In the genomic region with DNA sequence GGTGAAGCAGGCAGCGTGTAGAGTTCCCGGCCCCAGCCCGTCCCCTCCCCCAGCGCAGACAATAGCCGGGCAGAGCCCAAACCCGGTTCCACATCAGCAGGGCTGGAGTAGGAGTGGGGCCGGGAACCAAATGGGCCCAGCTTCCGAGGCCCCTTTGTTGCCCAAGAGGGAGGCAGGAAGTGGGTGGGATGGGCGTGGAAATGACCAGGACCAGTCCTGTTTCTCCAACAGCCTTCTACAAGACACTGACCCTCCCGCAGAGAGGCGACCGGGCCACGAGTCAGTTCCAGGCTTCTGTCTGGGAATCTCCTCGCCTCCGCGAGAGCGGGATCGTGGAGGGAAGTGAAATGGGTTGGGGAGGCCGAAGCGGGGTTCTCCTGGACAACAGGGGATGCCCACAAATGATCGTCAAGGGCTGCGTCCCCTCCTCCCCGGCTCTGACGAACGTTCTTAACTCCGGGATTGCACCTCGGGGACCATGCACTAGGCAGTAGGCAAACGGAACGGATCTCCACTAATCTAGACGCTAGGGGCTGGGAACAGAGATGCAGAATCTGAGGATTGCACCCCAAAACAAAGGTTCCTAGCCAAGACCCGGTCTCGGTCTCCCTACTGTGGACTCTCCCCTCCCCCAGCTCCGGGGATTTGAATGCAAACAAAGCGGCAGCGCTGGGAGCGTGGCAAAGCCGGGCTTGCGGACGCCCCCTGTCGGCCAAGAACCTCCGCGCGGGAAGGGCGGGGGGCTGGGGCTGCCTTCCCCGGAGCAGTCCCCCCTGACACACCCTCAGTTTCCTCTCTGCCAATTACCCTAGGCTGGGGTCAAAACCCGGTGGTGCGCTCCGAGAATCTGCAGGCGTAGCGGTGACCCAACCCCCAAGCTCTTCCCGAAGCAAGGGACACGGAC, we compare ENCODE assay signal across 8 mouse cellular contexts. TPM values are rescaled to one million over a fixed set of nuclear protein-coding genes. Genes with fewer than 3 reads are reported as not detected.
A peak's percentile ranks its signal among the peaks of the same experiment; 100 is the strongest.
DNase-seq lines count a peak whose midpoint lies in the region; ATAC-seq and TF ChIP-seq lines count a peak whose summit lies in the region.

No protein-coding gene starts in this region.

- intact Hi-C loops in left cerebral cortex, postnatal 14 days (cut with DNase I): no loop called here

- peak overlapping the region; percentile 87 for H3K4me2 ChIP-seq in intestine, embryonic 14.5 days (ENCODE audit: low read length)

- DNase-seq in ZHBTc4 (ENCODE audit: low read depth, low spot score): peak; percentile 93
- peak; percentile 89 for DNase-seq in gastrocnemius, postnatal 25 days
- DNase-seq in intestine, embryonic 14.5 days (ENCODE audit: low spot score): peak; percentile 99
- peak; percentile 94 for DNase-seq in left cerebral cortex, postnatal 14 days (ENCODE audit: low spot score in 2 of 2)
- peak; percentile 79 to 87 for DNase-seq in right cerebral cortex, postnatal 36 days (ENCODE audit: low spot score in 2 of 2)
- peak; percentile 92 to 97 for DNase-seq in urinary bladder, postnatal 4 days (ENCODE audit: low spot score in 2 of 2)

- H3K4me1 ChIP-seq in cortical plate, adult 2 months (ENCODE audit: control insufficient read depth, insufficient read depth, low read length): peaks cover 4% of the 10 kb centered on the region; the same call in 1 of the 2 replicates
- peaks cover 32% of the 10 kb centered on the region for H3K4me1 ChIP-seq in intestine, embryonic 14.5 days (replicated peaks; ENCODE audit: control insufficient read depth, insufficient read depth, low read length)

- WGBS in intestine, embryonic 14.5 days: under 1% methylated on average over 51 of the region's 52 CpGs

- peak; percentile 56 for TF ChIP-seq CTCF in cortical plate, adult 2 months (IDR thresholded peaks at IDR 0.05; ENCODE audit: extremely low read depth, insufficient read depth, low read length)

- peak; percentile 76 for TF ChIP-seq POLR2A in cortical plate, adult 2 months (IDR thresholded peaks at IDR 0.05; ENCODE audit: extremely low read depth, insufficient read depth, low read length)

- H3K27ac ChIP-seq in cortical plate, adult 2 months (ENCODE audit: insufficient read depth, low read length): peak overlapping the region; percentile 67
- peak overlapping the region; percentile 97 for H3K27ac ChIP-seq in intestine, embryonic 14.5 days (ENCODE audit: low read depth)

- peak overlapping the region; percentile 90 for H3K9ac ChIP-seq in intestine, embryonic 14.5 days (ENCODE audit: low read length)

- H3K27me3 ChIP-seq in intestine, embryonic 14.5 days (replicated peaks; ENCODE audit: control insufficient read depth, insufficient read depth, low read length): no peaks in the 10 kb centered on the region

- H3K36me3 ChIP-seq in intestine, embryonic 14.5 days (ENCODE audit: control insufficient read depth, insufficient read depth, low read length): peaks cover 37% of the 10 kb centered on the region

- peak overlapping the region; percentile 73 for H3K4me3 ChIP-seq in cortical plate, adult 2 months (ENCODE audit: insufficient read depth, low read length)
- H3K4me3 ChIP-seq in intestine, embryonic 14.5 days (ENCODE audit: low read depth, low read length): peak overlapping the region; percentile 96

- ATAC-seq in intestine, embryonic 14.5 days (replicated peaks; ENCODE audit: low FRiP score, low TSS enrichment, low read depth): peak; percentile 77
- ATAC-seq in megakaryocyte-erythroid progenitor cell, adult 5-6 weeks (replicated peaks; ENCODE audit: low FRiP score, low TSS enrichment, poor library complexity, severe bottlenecking): peak; percentile 42

- no peaks in the 10 kb centered on the region for H3K9me3 ChIP-seq in intestine, embryonic 14.5 days (ENCODE audit: control insufficient read depth, low read length)

RNA-seq across cellular contexts. Expression of gene Sema4c, which starts 1.3 kb away (rescaled TPM):
- polyA plus RNA-seq in cortical plate, adult 2 months (2012; rRNA removed): 10.8 and 11.7 TPM in 2 replicates
- total RNA-seq in gastrocnemius, postnatal 25 days (2021): 1 to 10 TPM; 5.1 to 6.0 TPM
- 2.8 and 2.9 TPM in 2 replicates for polyA plus RNA-seq in intestine, embryonic 14.5 days (2014; fragmentation: Nextera tagmentation; extraction: Ambion mirVana)
- 10 to 100 TPM; 16.2 to 20.2 TPM for total RNA-seq in left cerebral cortex, postnatal 14 days (2021)
- total RNA-seq in megakaryocyte-erythroid progenitor cell, adult 5-6 weeks (2014; fragmentation: Nextera tagmentation): 0.17 and 1.6 TPM in 2 replicates
- 0.50 and 0.70 TPM in 2 replicates for total RNA-seq in megakaryocyte-erythroid progenitor cell, adult 5-6 weeks (2017)

RNA-seq across cellular contexts. Expression of gene Ankrd39, which starts 9.6 kb away (rescaled TPM):
- polyA plus RNA-seq in cortical plate, adult 2 months (2012; rRNA removed): 19.2 and 20.0 TPM in 2 replicates
- total RNA-seq in gastrocnemius, postnatal 25 days (2021): 1 to 10 TPM; 7.7 to 8.2 TPM
- polyA plus RNA-seq in intestine, embryonic 14.5 days (2014; fragmentation: Nextera tagmentation; extraction: Ambion mirVana): 25.7 and 28.6 TPM in 2 replicates
- total RNA-seq in left cerebral cortex, postnatal 14 days (2021): 10 to 100 TPM; 13.9 to 18.7 TPM
- total RNA-seq in megakaryocyte-erythroid progenitor cell, adult 5-6 weeks (2014; fragmentation: Nextera tagmentation): 7.7 and 9.3 TPM in 2 replicates
- 3.1 and 4.0 TPM in 2 replicates for total RNA-seq in megakaryocyte-erythroid progenitor cell, adult 5-6 weeks (2017)

RNA-seq across cellular contexts. Expression of gene Gm42417, which starts 17.6 kb away (rescaled TPM):
- 0.04 and 0.06 TPM in 2 replicates for polyA plus RNA-seq in cortical plate, adult 2 months (2012; rRNA removed)
- 1,000 to 10,000 TPM in 1 of 2 experiments, 100 to 1,000 TPM in 1; 766 to 1,527 TPM for total RNA-seq in gastrocnemius, postnatal 25 days (2021)
- 0.99 TPM in 1 of 2 replicates, not detected in the other for polyA plus RNA-seq in intestine, embryonic 14.5 days (2014; fragmentation: Nextera tagmentation; extraction: Ambion mirVana)
- not detected for total RNA-seq in left cerebral cortex, postnatal 14 days (2021)
- total RNA-seq in megakaryocyte-erythroid progenitor cell, adult 5-6 weeks (2014; fragmentation: Nextera tagmentation): 2.4 TPM in 1 of 2 replicates, not detected in the other
- 0.61 TPM in 1 of 2 replicates, not detected in the other for total RNA-seq in megakaryocyte-erythroid progenitor cell, adult 5-6 weeks (2017)

RNA-seq across cellular contexts. Expression of gene Ankrd23, which starts 20.1 kb away (rescaled TPM):
- polyA plus RNA-seq in cortical plate, adult 2 months (2012; rRNA removed): 9.3 and 10.4 TPM in 2 replicates
- total RNA-seq in gastrocnemius, postnatal 25 days (2021): 1,000 to 10,000 TPM; 1,576 to 3,128 TPM
- polyA plus RNA-seq in intestine, embryonic 14.5 days (2014; fragmentation: Nextera tagmentation; extraction: Ambion mirVana): 11.6 and 14.8 TPM in 2 replicates
- 1 to 10 TPM; 5.2 to 6.4 TPM for total RNA-seq in left cerebral cortex, postnatal 14 days (2021)
- 2.5 and 10.5 TPM in 2 replicates for total RNA-seq in megakaryocyte-erythroid progenitor cell, adult 5-6 weeks (2014; fragmentation: Nextera tagmentation)
- 0.30 and 8.3 TPM in 2 replicates for total RNA-seq in megakaryocyte-erythroid progenitor cell, adult 5-6 weeks (2017)

RNA-seq across cellular contexts. Expression of gene Cnnm3, which starts 45.1 kb away (rescaled TPM):
- 26.0 and 26.6 TPM in 2 replicates for polyA plus RNA-seq in cortical plate, adult 2 months (2012; rRNA removed)
- 1 to 10 TPM; 7.4 to 9.7 TPM for total RNA-seq in gastrocnemius, postnatal 25 days (2021)
- 5.4 and 6.2 TPM in 2 replicates for polyA plus RNA-seq in intestine, embryonic 14.5 days (2014; fragmentation: Nextera tagmentation; extraction: Ambion mirVana)
- total RNA-seq in left cerebral cortex, postnatal 14 days (2021): 10 to 100 TPM; 28.7 to 30.4 TPM
- 12.6 and 15.9 TPM in 2 replicates for total RNA-seq in megakaryocyte-erythroid progenitor cell, adult 5-6 weeks (2014; fragmentation: Nextera tagmentation)
- total RNA-seq in megakaryocyte-erythroid progenitor cell, adult 5-6 weeks (2017): 8.3 and 8.8 TPM in 2 replicates

Comparison
In these comparisons a context has a peak if more than half of its experiments do, and no peak if none do; other contexts are left out.
1. Peak in every context shown above with its lines: DNase-seq, ATAC-seq, H3K4me3 ChIP-seq and H3K27ac ChIP-seq.
2. RNA of gene Gm42417, which starts 17.6 kb away (total RNA-seq): 766 to 1,527 TPM in gastrocnemius, postnatal 25 days; 0.61 to 2.4 TPM in megakaryocyte-erythroid progenitor cell, adult 5-6 weeks and not detected in left cerebral cortex, postnatal 14 days; every median in the first group is over 100 times any median in the second.